Mouse (Mus musculus) lung, postnatal 4 days (tissue): ENCODE measurements at regions not wholly inside any gene's neighbourhood (a gene's known extent, or its start where the extent isn't known, plus 50 kb on each side); places are given as distances from the start of the nearest gene placed in this dataset.

ENCODE experiments used
- DNase-seq, 2 experiments: peaks; one replicate each; pipeline ENCODE4 v3.0.0; 2021

DNA sequence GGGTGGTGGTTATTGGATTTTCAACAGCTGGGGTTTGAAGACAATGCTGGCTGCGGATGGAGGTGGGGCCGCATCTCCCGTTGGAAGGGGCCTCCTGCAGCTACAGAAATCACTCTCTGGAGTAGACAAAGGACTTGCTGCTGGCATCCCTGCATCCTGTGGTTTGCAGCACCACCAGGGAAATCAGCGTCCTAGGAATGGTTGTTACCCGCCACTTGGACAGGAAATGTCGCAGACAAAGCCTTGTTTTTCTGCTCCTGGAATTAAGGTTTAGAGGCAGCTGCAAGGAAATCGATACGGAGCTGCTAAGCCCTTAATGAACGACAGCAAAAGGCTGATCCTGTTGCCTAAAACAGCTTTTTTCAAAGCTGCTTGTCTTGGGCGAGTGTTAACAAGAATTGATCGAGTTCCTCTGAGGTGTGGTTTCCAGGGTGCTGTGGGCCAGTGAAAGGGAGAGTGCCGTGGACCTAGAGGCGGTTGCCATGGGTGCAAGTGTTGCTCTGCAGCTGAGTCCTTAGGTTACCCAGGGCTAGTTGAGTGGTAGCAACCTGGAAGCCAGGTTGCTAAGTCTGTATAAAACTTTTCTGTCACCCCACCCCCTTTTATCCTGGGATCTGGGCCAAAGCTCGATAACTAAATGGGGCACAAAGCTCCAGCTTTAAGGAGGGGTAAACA is 230.6 kb upstream of the Chd6 start:
- DNase-seq, result no peak

DNA sequence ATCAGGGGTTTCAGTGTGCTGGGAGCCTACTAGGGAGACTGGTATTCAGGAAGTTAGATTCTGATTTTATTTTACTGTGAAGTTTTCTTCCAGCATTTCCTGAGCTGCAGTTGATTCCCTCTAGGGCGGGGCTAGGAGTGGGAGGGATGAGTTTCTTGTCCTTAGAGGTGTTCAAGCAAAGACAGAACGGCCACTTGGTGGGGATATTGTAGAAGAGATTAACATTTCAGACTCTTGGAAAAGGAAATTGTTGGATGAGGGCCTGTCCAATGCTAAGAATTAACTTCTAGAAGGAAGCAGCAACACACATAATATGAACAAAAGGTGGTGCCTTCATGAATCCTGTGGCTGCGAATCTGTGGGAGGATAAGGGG is 230.1 kb upstream of the Chd6 start:
- no peak for DNase-seq

DNA sequence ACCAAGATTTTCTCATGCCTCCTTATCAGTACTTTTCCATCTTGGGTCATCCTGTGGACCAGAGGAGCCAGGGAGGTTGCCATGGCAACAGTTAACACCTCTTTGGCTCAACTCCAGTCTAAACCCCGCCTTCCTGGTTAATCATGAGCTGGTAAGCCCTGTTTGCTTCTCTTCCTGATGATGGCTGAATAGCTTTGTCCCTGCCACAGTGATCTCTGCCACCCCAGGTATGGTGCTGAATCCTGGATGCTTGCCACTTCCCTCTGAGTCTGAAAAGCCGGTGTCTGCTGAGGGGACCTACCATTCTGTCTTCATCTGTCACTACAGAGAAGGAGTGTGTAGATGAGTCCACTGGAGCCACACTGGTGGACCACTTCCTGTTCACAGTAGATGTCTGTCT is 223.8 kb upstream of the Chd6 start:
- DNase-seq, result no peak

- DNase-seq, result peak; percentile 11 to 58
These were observed 223.0 kb upstream of the Chd6 start for GRCm38 (mm10) chr2:161331850-161332365.

GRCm38 (mm10) chr2:161302796-161303195 is 193.9 kb upstream of the Chd6 start:
- DNase-seq, result no peak

DNA sequence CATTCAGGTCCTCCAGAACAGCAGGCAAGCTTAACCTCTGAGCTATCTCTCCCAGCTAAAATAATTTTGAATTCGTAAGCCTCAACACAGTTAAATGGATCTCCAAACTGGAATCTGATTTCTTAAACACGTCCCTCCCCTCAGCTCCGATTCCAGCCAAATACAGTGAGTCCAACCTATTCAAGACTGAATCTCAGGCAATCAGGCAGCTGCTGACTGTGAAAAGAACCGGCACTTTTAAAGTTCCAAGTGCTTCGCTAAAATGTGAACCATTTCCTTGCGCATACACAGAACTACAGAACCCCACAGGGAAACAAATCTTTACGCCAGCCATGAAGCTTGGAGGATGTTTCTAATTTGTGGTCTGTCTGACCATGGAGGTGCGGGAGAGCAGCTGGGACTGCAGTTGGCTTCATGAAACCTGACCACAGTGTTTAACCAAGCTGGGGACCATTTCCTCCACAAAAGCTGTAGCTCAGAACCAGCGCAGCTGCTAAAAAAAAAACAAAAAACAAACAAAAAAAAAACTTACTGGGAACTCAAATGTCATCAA is 160.1 kb upstream of the Chd6 start:
- no peak for DNase-seq

DNA sequence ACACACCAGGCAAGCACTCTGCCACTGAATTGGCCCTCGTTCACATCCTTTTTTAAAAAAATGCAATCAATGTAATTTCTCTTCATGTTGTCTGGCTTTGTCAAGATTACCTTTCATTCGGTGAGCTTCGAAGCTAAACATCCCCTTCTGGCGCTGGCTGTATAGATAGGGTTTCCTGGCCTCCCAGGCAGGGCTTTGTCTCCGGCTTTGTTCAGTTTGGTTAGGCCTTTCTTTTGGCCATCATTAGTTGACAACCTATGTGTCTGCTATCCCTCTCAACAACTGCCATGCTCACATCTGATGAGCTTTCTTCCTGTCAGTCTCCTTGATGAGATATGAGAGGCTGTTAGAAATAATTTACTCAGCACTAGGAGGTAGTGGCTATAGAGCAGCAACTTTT is 157.6 kb upstream of the Chd6 start:
- DNase-seq, result no peak

GRCm38 (mm10) chr2:161265211-161265610 is 156.3 kb upstream of the Chd6 start:
- no peak for DNase-seq

GRCm38 (mm10) chr2:161252761-161253160 is 143.9 kb upstream of the Chd6 start:
- no peak for DNase-seq

GRCm38 (mm10) chr2:161241665-161242064 is 132.8 kb upstream of the Chd6 start:
- DNase-seq, result no peak

DNA sequence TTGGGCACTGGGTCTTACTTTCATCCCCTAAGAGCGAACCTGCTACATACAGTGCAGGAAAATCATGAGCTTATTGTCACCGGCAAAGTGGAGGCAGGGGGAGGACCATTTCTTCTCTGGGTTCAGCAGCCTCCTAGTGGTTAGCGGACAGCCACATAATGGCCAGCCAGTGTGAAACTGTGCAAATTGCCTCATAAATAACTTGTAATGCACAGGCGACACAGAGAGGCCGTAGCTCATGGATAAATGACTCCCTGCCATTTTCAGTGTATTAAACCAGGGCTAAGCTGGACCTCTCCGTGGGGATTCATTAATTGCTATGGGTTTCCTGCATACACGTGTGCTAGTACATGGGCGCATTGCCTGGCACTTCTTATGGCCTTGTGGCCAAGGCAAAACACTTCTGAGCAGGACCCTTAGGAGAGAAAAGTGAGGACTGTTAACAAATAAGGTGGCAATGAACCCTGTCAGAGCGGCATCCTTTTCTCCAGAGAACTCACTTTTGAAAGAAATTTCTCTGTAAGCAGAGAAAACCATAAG is 128.5 kb upstream of the Chd6 start:
- no peak for DNase-seq

- DNase-seq, result no peak
These were observed 124.4 kb upstream of the Chd6 start for GRCm38 (mm10) chr2:161233155-161233741.

- no peak for DNase-seq
These were observed 122.5 kb upstream of the Chd6 start for GRCm38 (mm10) chr2:161231405-161231804.

GRCm38 (mm10) chr2:161215736-161216135 is 106.9 kb upstream of the Chd6 start:
- DNase-seq, result no peak

DNA sequence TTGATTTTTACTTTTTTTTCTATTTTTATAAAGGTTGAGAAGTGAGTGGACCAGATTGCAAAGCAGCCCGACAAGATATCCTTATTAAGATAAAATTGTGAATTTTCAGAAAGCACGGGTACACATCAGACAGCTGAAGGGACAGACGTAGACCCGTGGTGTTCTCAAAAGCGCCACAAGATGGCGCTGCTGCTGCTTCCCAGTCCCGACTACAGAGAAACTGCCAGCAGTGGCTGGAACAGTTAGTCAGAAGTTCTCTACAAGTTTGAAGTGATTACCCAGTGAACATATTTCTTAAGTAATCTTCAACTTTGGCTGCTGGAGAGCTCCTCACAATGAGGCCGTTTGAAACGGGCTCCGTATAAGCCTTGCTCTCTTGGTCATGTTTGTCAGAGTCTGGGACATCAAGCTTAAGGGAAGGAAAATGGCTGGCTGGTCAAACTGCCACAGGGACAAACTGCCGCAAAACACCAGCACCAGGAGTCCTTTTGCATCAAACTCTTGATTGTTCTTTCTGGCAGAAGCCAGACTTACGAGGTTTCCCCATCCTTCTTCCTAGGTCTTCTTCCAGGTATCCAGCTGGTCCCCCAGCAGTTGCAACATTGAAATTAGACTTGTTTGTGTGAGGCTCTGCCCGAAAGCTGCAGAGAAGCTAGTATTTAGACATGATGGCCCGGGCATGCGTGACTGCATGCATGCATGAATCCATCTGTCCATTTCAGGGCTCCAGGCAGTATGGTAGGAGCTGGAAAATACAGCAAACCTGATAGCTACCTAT is 106.0 kb upstream of the Chd6 start:
- DNase-seq, result peak; percentile 77 to 78

DNA sequence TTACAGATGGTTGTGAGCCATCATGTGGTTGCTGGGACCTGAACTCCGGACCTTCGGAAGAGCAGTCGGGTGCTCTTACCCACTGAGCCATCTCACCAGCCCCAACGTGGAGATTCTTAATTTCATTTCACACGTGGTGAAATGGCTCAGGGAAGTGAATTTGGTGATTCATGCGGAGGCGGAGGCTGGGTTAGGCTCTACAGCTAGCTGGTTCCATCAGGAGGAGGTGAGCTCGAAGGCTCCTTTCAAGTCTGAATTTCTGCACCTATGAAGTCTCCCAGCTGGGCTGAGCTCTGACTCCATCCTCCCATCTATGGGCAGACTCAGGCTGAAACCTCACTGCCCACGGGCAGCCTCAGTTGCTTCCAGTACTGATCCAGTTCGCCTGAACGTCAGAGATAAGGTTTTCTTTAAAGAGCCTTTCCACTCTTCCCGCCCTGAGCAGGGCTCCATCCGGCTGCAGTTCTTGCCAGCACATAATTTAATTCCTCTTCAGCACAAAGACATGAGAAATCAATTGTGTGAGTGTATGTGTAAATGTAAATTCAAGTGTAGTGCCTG is 103.5 kb upstream of the Chd6 start:
- DNase-seq, result no peak

GRCm38 (mm10) chr2:161196713-161197372 is 88.0 kb upstream of the Chd6 start:
- DNase-seq, result no peak

DNA sequence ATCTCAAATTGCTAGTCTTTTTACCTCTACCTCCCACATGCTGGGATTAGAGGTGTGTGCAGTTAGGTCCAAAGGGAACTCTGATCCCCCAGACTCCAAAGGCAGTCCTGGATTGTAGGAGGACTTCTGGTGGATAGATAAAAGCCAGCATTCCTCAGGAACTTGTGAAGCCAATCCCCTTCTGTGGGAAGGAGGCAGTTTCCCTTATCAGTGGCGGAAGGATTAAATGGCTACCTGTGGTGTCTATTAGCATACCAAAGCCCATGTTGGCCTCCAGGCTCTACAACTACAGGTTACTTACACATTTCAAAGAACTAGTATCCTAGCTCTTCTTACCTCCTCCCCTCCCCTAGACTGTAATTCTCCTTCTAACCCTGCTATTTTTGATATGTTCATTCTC is 78.6 kb upstream of the Chd6 start:
- no peak for DNase-seq

DNA sequence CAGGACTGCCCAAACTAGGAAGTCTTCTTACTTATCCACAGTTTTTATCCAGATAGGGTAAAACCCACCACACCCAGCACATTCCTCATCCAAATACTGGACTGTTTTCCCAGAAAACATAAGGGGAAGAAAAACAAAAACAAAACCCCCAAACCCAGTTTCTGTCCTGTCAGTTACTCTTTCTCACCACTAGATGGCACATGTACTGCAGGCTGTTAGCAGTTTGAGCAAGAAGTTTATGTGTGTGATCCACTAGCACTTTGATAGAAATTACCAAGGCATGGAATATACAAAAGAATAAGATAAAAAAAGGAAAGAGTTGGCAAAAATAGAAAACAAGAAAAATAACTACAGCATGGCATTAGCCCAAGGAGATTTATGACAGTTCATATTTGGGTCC is 76.2 kb upstream of the Chd6 start:
- DNase-seq, result no peak

DNA sequence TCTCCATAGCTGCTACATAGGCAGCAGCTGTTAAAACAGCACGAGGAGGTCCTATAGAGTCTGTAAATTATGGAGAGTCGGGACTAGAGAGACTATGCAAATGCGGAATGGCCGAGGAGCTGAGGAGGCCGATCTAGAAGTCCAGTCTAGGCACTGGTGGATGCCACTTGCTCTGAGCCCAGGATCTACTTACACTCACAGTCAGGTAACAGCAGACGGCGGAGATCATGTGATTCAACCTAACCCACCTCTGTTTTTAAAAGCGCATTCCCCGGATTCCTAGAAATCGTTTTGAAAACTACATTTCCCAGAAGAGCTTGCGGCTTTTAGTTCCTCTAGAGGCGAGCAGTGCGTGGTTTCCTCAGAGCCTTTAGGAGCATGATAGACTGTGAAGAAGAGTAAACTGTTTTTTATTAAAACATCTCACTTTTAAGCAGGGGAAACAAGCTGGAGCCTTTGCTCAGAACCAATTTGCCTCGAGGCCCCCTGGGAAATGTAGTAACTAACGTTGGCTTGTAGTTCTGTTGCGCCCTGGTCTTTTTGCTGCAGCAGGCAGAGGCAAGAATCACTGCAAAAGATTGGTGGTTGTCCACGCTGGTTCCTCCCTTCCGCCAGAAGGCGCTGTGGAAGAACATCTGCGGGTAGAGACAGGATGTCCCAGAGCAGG is 68.6 kb upstream of the Chd6 start:
- peak; percentile 81 to 86 for DNase-seq

DNA sequence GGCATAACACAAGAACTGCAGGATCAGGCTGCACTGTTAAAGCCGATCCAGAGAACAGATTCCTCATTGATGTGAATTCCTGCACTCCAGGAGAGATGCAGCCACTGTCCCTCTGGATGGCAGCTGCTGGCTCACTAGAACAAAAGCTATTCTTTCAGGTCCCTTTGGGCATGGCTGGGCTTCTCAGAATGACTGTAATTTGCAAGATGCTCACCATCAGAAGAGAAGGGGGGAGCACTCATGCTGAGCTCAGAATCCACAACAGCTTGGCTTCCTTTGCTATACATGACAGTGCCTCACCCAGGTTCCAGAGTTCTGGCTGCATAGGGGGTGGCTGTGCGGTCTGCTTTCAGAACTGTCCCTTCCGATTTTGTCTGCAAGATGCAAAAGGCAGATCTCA is 57.8 kb upstream of the Chd6 start:
- DNase-seq, result no peak

DNA sequence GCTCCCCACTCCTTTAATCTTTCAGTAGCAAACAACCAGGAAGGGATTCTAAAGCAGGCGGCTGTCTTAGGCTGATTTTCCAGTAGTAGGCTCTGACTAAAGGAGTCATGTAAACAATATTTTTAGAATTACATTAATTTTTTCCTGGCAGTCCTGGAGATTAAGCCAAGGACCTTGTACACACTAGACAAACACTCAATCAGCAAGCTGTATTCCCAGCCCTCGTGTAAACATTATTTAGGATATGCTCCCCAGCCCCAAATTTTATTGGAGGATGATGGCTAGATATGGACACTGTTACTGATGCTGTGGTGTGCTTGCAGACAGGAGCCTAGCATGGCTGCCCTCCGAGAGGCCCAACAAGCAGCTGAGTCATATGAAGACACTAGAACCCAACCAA is 56.6 kb upstream of the Chd6 start:
- no peak for DNase-seq
